Mouse (Mus musculus) kidney, adult 11 months (tissue): ENCODE measurements around the gene Gm27027.

Experiments
- DNase-seq: peaks from one replicate; pipeline ENCODE4 v3.0.0; 2022

Gene Gm27027

GRCm38 (mm10) chr2:93996254-93996653 is at the start of gene Gm27027:
Gene Gm27027 (minus strand): TSS chr2:93996354.
- DNase-seq = no peak

GRCm38 (mm10) chr2:94045411-94046090 is 49.4 kb upstream of the Gm27027 start:
- no peak for DNase-seq

GRCm38 (mm10) chr2:94044174-94044573 is 48.0 kb upstream of the Gm27027 start:
- no peak for DNase-seq

GRCm38 (mm10) chr2:94043662-94044061 is 47.5 kb upstream of the Gm27027 start:
- no peak for DNase-seq

GRCm38 (mm10) chr2:94042461-94042860 is 46.3 kb upstream of the Gm27027 start:
- no peak for DNase-seq

GRCm38 (mm10) chr2:94040391-94041125 is 44.4 kb upstream of the Gm27027 start:
- DNase-seq = no peak

GRCm38 (mm10) chr2:94035428-94036331 is 39.5 kb upstream of the Gm27027 start:
- DNase-seq = peak; percentile 31

GRCm38 (mm10) chr2:94030602-94031001 is 34.4 kb upstream of the Gm27027 start:
- no peak for DNase-seq

GRCm38 (mm10) chr2:94024637-94025036 is 28.5 kb upstream of the Gm27027 start:
- DNase-seq = no peak

GRCm38 (mm10) chr2:94010335-94011291 is 14.5 kb upstream of the Gm27027 start, which contains the start of gene Alkbh3:
Gene Alkbh3 (minus strand): TSS chr2:94010807.
- peak; percentile 89 for DNase-seq

- peak; percentile 62 for DNase-seq
Observed at GRCm38 (mm10) chr2:94002331-94002730, 6.2 kb upstream of the Gm27027 start.

- no peak for DNase-seq
Observed at GRCm38 (mm10) chr2:94001918-94002317, 5.8 kb upstream of the Gm27027 start.

- peak; percentile 27 for DNase-seq
Observed at GRCm38 (mm10) chr2:94001411-94001810, 5.3 kb upstream of the Gm27027 start.

GRCm38 (mm10) chr2:93992810-93993209 is 3.3 kb downstream of the Gm27027 start:
- DNase-seq = no peak

GRCm38 (mm10) chr2:93992259-93992658 is 3.9 kb downstream of the Gm27027 start:
- DNase-seq = peak; percentile 49

GRCm38 (mm10) chr2:93991336-93991735 is 4.8 kb downstream of the Gm27027 start:
- DNase-seq = no peak

GRCm38 (mm10) chr2:93988440-93988839 is 7.7 kb downstream of the Gm27027 start:
- DNase-seq = no peak

GRCm38 (mm10) chr2:93982457-93983235 is 13.5 kb downstream of the Gm27027 start:
- no peak for DNase-seq

GRCm38 (mm10) chr2:93979249-93980120 is 16.7 kb downstream of the Gm27027 start:
- DNase-seq = no peak
